Mouse (Mus musculus) layer of hippocampus, adult 9-10 months (tissue): Measurements from ENCODE around the gene Samm50.
"Not testable (repeated sequence)": the region's sequence is repeated elsewhere in the genome, so short reads cannot be mapped to it uniquely, and the experiment has no call there.

ENCODE experiments used
- DNase-seq: peaks from one replicate; pipeline ENCODE4 v3.0.0; 2022; ENCODE audit warnings: low spot score

Samm50 gene

DNA sequence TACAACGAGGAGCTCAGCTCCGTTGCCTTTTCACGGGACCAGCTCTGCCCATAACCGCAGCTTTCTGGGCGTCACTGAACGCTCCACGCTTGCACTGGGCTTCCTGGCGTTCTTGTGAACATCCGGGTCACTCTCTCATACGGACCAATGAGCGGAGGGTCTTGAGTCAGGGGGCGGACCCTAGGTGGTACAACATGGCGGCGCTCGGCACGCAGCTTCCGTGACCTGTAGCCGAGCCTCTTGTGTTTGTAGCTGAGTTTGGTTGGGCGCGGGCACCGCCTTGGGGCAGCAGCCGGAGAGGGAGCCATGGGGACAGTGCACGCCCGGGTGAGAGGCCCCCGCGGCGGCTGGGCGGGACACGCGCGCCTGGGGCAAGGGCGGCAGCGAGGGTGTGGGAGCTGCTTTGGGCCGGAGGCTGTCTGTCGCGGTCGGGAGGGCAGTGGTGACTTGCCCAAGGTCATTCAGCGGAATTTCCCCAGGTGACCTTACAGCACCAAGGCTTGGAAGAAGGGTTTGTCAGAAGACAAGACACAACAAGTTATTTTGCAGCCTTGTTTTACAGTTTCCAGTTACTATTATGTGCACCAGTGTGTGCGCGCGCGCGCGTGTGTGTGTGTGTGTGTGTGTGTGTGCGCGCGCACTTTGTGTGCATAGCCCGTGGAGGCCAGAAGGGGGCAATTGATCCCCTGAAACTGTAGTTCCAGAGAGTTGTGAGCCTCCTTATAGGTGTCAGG, at the start of gene Samm50:
Gene Samm50, plus strand, starts transcription at position 184 of the 734 bp plus-strand sequence.
- peak; percentile 86 for DNase-seq

- DNase-seq, result no peak
Measured at GRCm38 (mm10) chr15:84156158-84156557, 35.9 kb upstream of the Samm50 start.

- not testable (repeated sequence) for DNase-seq
Measured at GRCm38 (mm10) chr15:84157530-84157929, 34.5 kb upstream of the Samm50 start.

- no peak for DNase-seq
Measured at GRCm38 (mm10) chr15:84161871-84162270, 30.2 kb upstream of the Samm50 start.

- no peak for DNase-seq
Measured at GRCm38 (mm10) chr15:84166818-84167217, 25.2 kb upstream of the Samm50 start.

- DNase-seq, result peak; percentile 89
Measured at GRCm38 (mm10) chr15:84167600-84167999, 24.4 kb upstream of the Samm50 start, which contains the start of gene Pnpla3. Gene Pnpla3 (plus strand): TSS chr15:84167837.

GRCm38 (mm10) chr15:84168170-84169161, 23.6 kb upstream of the Samm50 start:
- no peak for DNase-seq

- DNase-seq, result no peak
Measured at GRCm38 (mm10) chr15:84169511-84169910, 22.5 kb upstream of the Samm50 start.

DNA sequence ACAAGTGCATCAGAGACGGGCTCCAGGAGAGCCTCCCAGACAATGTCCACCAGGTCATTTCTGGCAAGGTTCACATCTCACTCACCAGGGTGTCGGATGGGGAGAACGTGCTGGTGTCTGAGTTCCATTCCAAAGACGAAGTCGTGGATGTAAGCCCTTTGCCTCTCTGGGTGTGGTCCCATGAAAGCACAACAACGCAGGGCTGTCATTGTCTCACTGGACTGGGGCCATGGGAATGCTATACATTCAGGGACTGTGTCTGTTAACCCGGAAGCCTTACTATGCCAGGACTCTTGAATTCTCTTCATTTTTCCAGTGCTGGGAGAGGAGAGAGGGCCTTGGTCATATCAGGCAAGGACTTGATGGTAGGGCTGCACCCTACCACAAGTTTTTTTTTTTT, 20.9 kb upstream of the Samm50 start:
- DNase-seq, result no peak

- no peak for DNase-seq
Measured at GRCm38 (mm10) chr15:84178733-84179132, 13.3 kb upstream of the Samm50 start.

DNA sequence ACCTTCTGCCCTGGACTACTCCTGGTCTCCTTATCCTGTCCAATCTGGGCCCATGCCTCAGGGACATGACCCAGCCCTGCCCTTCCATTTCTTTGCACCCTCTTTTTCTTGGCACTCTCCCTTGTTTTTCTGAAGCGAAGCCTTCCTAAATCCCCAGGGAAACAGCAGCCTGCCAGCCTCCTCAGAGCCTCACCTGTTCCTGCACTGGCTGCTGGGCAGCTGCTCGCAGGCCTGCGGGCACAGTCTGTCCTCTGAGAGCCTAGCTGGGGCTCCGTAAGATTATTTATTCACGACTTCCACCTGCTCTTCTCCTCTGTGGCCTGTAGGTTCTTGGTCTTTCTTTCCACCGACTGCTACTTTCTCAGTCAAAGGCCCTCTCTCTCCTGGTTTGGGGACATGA, 10.0 kb upstream of the Samm50 start:
- no peak for DNase-seq

DNA sequence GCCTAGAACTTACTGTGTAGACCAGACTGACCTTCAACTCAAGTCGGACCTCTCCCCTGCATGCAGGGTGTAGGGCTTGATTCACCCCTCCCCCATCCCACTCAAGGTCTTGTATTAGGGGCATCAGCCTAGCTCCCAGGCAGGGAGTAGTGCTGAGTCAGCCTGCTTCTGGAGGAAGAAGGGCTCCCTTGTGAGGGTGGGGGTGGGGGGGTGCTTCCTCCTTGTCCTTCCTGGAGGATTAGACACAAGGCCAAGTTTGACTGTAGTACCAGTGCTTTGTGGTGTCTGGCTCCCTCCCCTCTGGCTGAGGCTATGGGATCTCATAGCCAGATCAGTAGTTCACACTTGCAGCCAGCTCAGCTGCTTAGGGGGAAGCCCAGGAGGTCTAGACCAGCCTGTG, 8.1 kb upstream of the Samm50 start:
- DNase-seq, result no peak

DNA sequence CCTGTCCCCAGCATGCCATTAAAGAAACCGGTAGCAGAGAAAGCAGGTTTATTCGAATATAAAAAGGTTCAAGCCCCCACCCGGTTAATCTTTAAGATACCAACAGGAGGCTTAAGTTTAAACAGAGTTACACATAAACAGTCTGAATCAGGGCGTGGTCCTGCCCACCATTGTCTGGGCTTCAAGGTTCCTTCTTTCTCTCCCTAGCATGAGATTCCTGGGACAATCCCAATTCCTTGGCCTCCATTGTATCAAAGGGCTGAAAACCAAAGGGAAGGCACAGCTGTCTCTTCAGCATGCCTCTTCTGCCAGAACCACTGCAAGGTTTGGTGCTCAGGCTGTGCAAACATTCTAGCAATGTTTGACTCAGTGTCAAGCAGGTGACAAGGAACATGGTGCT, 5.8 kb upstream of the Samm50 start:
- no peak for DNase-seq

- DNase-seq, result no peak
Measured at GRCm38 (mm10) chr15:84188887-84189530, 3.0 kb upstream of the Samm50 start.

- no peak for DNase-seq
Measured at GRCm38 (mm10) chr15:84189881-84190280, 2.2 kb upstream of the Samm50 start.

- no peak for DNase-seq
Measured at GRCm38 (mm10) chr15:84191724-84192057, 350 bp upstream of the Samm50 start.

DNA sequence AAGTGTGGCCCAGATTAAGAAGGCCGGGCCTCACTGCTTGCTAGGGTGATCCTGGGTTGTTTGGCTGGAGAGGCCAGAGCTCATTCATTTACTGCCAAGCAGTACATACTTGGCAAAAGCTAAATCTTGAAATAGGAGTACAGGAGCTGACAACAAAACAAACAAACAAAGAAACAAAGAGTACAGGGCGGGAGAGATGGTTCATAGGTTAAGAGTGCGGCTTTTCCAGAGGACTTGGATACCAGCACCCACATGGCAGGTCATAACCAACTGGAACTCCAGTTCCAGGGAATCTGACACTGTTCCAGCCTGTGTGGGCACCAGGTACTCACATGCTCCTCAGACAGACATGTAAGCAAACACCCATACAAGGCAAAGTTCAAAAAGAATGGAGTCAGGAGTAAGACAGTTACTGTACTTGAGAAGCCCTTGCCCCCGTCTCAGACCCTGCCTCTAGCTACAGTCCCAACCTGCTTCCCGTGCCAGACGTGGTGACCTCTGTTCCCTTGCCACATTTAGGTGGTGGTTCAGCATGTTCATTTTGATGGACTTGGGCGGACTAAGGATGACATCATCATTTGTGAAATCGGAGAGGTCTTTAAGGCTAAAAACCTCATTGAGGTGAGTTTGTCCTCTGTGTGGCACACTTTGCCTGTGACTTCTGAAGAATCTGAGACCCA, 4.6 kb downstream of the Samm50 start:
- DNase-seq, result no peak

DNA sequence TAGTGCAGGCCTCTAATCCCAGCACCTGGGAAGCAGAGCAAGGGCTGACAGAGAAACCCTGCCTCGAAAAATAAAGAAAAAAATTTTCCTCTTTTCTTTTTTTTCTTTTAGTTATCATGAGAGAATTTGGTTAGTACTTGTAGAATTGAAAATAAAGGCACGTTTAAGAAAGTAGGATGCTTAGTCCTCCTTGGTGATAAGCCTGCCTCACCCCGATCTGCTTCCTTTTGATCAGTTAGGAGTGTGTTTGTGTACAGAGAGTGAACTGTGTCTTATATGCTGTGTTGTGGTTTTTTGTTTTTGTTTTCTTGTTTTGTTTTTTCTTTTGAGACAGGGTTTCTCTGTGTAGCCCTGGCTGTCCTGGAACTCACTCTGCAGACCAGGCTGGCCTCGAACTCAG, 15.3 kb downstream of the Samm50 start:
- no peak for DNase-seq

- DNase-seq, result no peak
Measured at GRCm38 (mm10) chr15:84209517-84210412, 17.7 kb downstream of the Samm50 start.

- no peak for DNase-seq
Measured at GRCm38 (mm10) chr15:84210461-84210860, 18.4 kb downstream of the Samm50 start.

DNA sequence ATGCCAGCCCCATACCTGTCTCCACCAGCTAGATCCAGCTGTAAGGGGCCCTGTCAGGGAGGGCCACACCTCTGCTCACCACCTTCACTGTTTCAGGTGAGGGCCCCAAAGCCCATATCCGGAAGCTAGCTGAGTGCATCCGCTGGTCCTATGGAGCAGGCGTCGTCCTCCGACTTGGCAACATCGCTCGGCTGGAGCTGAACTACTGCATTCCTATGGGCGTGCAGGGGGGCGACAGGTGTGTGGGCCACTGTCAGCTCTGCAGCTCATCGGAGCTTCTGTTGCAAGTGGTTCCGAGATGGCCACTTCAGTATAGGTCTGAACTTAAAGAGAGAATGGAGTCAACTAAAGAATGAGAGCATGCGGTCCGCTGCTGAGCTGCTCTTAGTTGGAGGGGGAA, 18.9 kb downstream of the Samm50 start:
- DNase-seq, result no peak
